Mouse (Mus musculus): ENCODE data around the gene Samd4b. TPM values are rescaled to one million over a fixed set of nuclear protein-coding genes. Genes with fewer than 3 reads are reported as not detected.
A peak's percentile ranks its signal among the peaks of the same experiment; 100 is the strongest.

Samd4b gene
- total RNA-seq, 2 experiments from 2014 or later, result 22.6 to 22.8 TPM

GRCm38 (mm10) chr7:28593206-28594111, 4.5 kb downstream of the Samd4b start:
- intact Hi-C loops (cut with DNase I), result no loop called here
- peak; percentile 68 for DNase-seq (ENCODE audit: low spot score)

GRCm38 (mm10) chr7:28591862-28592261, 6.1 kb downstream of the Samd4b start:
- DNase-seq (ENCODE audit: low spot score), result no peak
- intact Hi-C loops (cut with DNase I), result no loop called here

GRCm38 (mm10) chr7:28587644-28588043, 10.3 kb downstream of the Samd4b start:
- no peak for DNase-seq (ENCODE audit: low spot score)
- intact Hi-C loops (cut with DNase I), result no loop called here

- no peak for DNase-seq (ENCODE audit: low spot score)
- intact Hi-C loops (cut with DNase I), result no loop called here
These were observed 11.1 kb downstream of the Samd4b start for GRCm38 (mm10) chr7:28586663-28587411.

- DNase-seq (ENCODE audit: low spot score), result no peak
- intact Hi-C loops (cut with DNase I), result no loop called here
These were observed 12.9 kb downstream of the Samd4b start for GRCm38 (mm10) chr7:28585001-28585400.

- DNase-seq (ENCODE audit: low spot score), result no peak
- intact Hi-C loops (cut with DNase I), result no loop called here
These were observed 13.5 kb downstream of the Samd4b start for GRCm38 (mm10) chr7:28584468-28584867.

- intact Hi-C loops (cut with DNase I), result no loop called here
- DNase-seq (ENCODE audit: low spot score), result no peak
These were observed 14.2 kb downstream of the Samd4b start for GRCm38 (mm10) chr7:28583570-28584344.

- intact Hi-C loops (cut with DNase I), result no loop called here
- no peak for DNase-seq (ENCODE audit: low spot score)
These were observed 15.1 kb downstream of the Samd4b start for GRCm38 (mm10) chr7:28582841-28583240.

- no peak for DNase-seq (ENCODE audit: low spot score)
- intact Hi-C loops (cut with DNase I), result no loop called here
These were observed 16.2 kb downstream of the Samd4b start for GRCm38 (mm10) chr7:28581721-28582120.

GRCm38 (mm10) chr7:28579826-28580225, 18.1 kb downstream of the Samd4b start:
- intact Hi-C loops (cut with DNase I), result no loop called here
- DNase-seq (ENCODE audit: low spot score), result no peak

GRCm38 (mm10) chr7:28578543-28579053, 19.3 kb downstream of the Samd4b start:
- intact Hi-C loops (cut with DNase I), result no loop called here

GRCm38 (mm10) chr7:28577826-28578542, 20.0 kb downstream of the Samd4b start:
- intact Hi-C loops (cut with DNase I), result no loop called here
- no peak for DNase-seq (ENCODE audit: low spot score)

More at GRCm38 (mm10) chr7:28578543-28579053, 19.3 kb downstream of the Samd4b start:
- no peak for DNase-seq (ENCODE audit: low spot score)

GRCm38 (mm10) chr7:28576271-28576914, 21.6 kb downstream of the Samd4b start:
- intact Hi-C loops (cut with DNase I), result no loop called here
- DNase-seq (ENCODE audit: low spot score), result peak; percentile 73

- DNase-seq (ENCODE audit: low spot score), result no peak
- intact Hi-C loops (cut with DNase I), result no loop called here
These were observed 22.3 kb downstream of the Samd4b start for GRCm38 (mm10) chr7:28575597-28575996.

GRCm38 (mm10) chr7:28573236-28573635, 24.7 kb downstream of the Samd4b start:
- intact Hi-C loops (cut with DNase I), result no loop called here
- no peak for DNase-seq (ENCODE audit: low spot score)

GRCm38 (mm10) chr7:28572689-28573088, 25.3 kb downstream of the Samd4b start:
- DNase-seq (ENCODE audit: low spot score), result no peak
- intact Hi-C loops (cut with DNase I), result no loop called here

- intact Hi-C loops (cut with DNase I), result no loop called here
- no peak for DNase-seq (ENCODE audit: low spot score)
These were observed 26.8 kb downstream of the Samd4b start for GRCm38 (mm10) chr7:28570982-28571682.

- no peak for DNase-seq (ENCODE audit: low spot score)
- intact Hi-C loops (cut with DNase I), result no loop called here
These were observed 27.5 kb downstream of the Samd4b start for GRCm38 (mm10) chr7:28570291-28570981.

Data from heart, postnatal 25 days (tissue).